Mouse (Mus musculus) large intestine, adult 2 months (tissue): ENCODE data around the gene Nfkbib. TPM values are rescaled to one million over a fixed set of nuclear protein-coding genes. Genes with fewer than 3 reads are reported as not detected.

Source experiments
- DNase-seq: peaks from one replicate; pipeline ENCODE4 v3.0.0-alpha.2; 2012; ENCODE audit warnings: low read depth, low spot score
- WGBS: fragments of 180-500 bp; shearing (Covaris S2); methylation state at CpG from one replicate; pipeline ENCODE4 v1.1.7; 2018; 5-methylcytosine and 5-hydroxymethylcytosine counted together
- polyA plus RNA-seq: library from polyadenylated mRNA; depleted of rRNA; stranded (reverse); fragments of >200 nt; gene quantifications from 2 replicates; pipeline ENCODE4 v1.2.3, GENCODE M21; 2012; rRNA removed

Nfkbib gene
- polyA plus RNA-seq, 1 experiment = 56.7 TPM

DNA sequence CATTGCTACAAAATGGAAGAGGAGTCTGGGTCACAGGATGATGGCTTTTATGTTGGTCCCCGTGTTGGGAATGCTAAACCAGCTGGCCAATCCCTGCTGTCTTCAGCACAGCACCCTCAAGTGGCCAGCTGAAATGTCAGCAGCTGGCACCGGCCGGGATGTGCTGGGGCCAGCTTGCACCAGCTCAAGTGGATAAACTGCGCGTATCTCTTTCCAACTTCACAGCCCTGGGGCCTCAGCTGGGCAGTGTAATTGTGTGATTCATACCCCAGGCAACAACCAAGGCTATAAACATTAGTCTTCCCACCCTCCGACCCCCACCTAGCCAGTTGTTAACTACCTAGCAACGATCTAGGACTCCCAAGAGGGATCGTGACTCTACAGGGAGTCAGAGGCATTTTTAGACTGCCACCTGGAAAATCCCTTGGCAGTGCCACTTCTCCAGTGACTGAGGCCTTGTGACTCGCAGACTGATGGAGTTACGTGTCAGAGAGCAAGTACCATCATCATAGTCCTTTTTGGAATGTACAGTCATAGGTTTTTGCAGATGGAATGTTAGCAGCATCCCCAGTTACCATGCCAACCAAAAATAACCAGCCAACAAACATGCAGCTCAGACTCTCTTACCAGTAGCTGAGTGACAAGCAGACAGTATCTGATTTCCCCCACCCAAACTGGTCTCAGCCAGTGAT lies 39.5 kb downstream of the Nfkbib start:
- DNase-seq = no peak
- 55% methylated on average over 10 of the region's 10 CpGs for whole genome bisulfite sequencing

DNA sequence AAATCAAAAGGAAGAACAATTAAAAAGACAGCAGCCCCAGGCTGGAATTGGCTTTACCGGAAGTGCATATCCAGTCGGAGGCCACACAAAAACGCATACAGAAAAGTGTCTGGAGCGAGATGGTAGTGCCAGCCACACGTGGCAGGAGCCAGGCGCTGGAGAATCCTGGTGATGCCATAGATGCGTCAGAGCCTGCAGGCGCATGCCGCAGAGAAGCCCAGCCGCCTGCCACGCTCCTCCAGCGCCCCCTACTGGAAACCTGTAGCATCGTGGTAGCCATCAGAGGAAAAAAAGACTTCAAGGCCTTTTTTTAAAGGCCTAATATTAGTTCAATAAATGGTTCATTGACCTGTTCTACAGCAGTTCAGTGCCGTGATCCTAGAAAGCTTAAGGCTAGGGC lies 40.7 kb downstream of the Nfkbib start:
- DNase-seq = peak; percentile 18
- WGBS = 11% methylated on average over 14 of the region's 14 CpGs

DNA sequence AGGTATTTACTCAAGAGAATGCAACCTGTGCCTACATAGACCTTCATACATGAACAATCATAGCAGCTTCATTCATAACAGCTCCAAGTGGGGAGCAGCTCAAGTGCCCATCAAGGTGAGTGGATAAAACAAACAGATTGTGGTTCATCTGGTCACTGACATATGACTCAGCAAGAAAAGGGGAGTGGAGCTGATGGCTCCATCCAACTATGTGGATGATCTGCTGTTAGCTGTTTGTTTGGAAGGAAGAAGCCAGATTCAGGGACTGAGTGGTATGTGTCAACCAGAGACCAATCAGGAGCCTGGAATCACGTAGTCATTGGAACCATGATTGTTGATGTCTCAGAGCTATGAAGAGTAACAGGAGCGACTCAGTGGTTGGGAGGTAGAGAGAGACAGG lies 42.7 kb downstream of the Nfkbib start:
- DNase-seq = no peak
- 85% methylated on average over 2 of the region's 2 CpGs for whole genome bisulfite sequencing

DNA sequence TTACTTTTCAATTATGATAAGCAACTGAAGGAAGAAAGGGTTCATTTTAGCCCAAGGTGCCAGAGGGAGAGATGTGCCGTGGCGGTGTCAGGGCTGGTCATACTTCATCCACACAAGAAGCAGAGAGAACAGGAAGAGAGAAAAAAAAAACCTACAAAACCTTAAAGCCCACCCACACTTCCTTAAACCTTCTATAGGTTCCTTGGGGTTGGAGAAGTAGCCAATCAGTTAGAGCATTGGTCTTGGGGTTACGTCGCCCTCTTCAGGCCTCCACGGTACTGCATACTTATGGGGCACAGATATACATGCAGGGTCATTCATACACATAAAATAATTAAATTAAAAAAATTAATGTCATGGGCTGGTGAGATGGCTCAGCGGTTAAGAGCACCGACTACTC lies 45.2 kb downstream of the Nfkbib start:
- WGBS = 96% methylated on average over 7 of the region's 7 CpGs
- DNase-seq = no peak

- no peak for DNase-seq
- 81% methylated on average over 3 of the region's 3 CpGs for WGBS
Observed at GRCm38 (mm10) chr7:28720753-28721537, 46.4 kb downstream of the Nfkbib start.

DNA sequence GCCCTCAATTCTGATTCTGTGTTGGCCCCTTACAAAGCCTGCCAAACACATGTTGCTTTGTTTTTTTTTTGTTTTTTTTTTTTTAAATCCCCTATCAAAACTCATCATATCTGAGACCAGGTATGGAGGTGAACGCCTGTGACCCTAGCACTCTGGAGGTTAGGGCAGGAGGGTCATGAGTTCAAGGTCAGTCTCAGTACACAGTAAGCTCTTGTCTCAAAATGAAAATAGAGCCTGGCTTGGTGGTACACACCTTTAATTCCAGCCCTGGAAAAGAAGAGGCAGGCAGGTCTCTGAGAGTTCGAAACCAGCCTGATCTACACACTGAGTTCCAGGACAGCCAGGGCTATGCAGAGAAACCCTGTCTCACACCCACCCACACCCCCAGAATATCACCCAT lies 47.7 kb downstream of the Nfkbib start:
- 75% methylated on average over 2 of the region's 2 CpGs for WGBS
- DNase-seq = no peak

- 56% methylated on average over 4 of the region's 4 CpGs for WGBS
- no peak for DNase-seq
Observed at GRCm38 (mm10) chr7:28719159-28719558, 48.2 kb downstream of the Nfkbib start.

GRCm38 (mm10) chr7:28717726-28718125 lies 49.6 kb downstream of the Nfkbib start:
- WGBS = 76% methylated on average over 10 of the region's 10 CpGs
- DNase-seq = no peak

DNA sequence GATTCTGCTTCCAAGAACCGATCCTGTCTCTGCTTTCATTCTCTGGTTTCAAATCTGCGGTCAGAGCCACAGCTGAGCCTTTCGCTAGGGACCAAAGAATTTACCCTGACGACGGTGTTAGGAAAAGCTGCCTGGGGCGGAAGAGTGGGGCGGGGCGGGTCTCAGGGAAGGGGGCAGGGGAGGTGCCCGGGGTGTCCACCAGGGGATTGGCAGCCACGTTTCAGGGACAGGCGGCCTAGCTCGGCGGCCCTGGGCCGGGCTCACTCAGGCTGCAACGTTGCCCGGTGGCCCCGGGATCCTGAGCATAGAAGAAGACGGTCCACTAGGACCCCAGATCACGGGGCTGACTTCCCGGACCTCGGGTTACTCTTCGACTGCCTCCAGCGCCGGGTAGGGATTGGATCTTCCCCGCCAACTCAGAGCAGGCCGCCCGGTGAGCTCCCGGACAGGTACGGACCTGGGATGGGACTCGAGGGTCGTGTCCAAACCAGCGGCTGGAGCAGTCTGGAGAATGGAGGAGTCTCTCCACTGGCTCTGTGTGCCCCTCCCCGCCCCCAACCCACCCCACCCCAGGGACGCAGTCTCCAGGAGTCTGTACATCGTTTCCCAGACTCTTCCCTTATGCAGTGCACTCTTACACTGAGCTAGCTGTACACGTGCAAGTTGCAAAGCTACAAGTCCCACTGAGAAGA lies 50.6 kb downstream of the Nfkbib start, which contains the start of gene Fbxo17:
TSS of gene Fbxo17 (plus strand) at position 215 of the 692 bp plus-strand sequence.
- WGBS = 2% methylated on average over 36 of the region's 36 CpGs

GRCm38 (mm10) chr7:28715598-28715997 lies 51.7 kb downstream of the Nfkbib start:
- DNase-seq = no peak
- 94% methylated on average over 2 of the region's 2 CpGs for WGBS

More for the DNA sequence above, 50.6 kb downstream of the Nfkbib start, which contains the start of gene Fbxo17:
- DNase-seq = no peak

GRCm38 (mm10) chr7:28714667-28715066 lies 52.6 kb downstream of the Nfkbib start:
- DNase-seq = no peak
- WGBS = 77% methylated on average over 5 of the region's 5 CpGs

- WGBS = 66% methylated on average over 3 of the region's 3 CpGs
- DNase-seq = no peak
Observed at GRCm38 (mm10) chr7:28710962-28711361, 56.4 kb downstream of the Nfkbib start.

DNA sequence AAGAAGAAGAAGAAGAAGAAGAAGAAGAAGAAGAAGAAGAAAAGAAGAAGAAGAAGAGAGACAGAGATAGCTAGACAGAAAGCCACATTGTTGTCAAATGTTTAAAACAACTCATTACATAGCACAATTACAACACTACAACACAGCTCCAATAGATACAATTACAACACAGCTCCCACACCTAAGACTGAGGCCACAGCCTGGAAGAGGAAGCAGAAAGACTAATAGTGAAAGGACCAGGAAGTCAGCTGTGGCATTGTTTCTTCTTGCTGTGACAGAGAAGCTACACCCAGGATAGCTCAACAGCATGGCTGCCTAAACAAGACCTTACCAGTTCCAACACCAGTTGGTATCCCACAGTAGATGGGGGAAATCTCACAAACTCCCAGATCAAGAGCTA lies 57.9 kb downstream of the Nfkbib start:
- no peak for DNase-seq

Other genes with a start within 250 kb of the Nfkbib start
- gene Ifnl3, start 244.7 kb downstream of the Nfkbib start, polyA plus RNA-seq = not detected in 2 replicates
- gene Sycn, start 226.6 kb downstream of the Nfkbib start, polyA plus RNA-seq = 3.1 and 4.3 TPM in 2 replicates
- gene Nccrp1, start 220.3 kb downstream of the Nfkbib start, polyA plus RNA-seq = 0.11 TPM in 2 replicates
- 45.3 and 61.6 TPM in 2 replicates for gene Samd4b, start 169.4 kb downstream of the Nfkbib start, polyA plus RNA-seq
- gene Pak4, start 169.3 kb downstream of the Nfkbib start, polyA plus RNA-seq = 52.1 and 72.9 TPM in 2 replicates
- not detected in 2 replicates for gene Acp7, start 136.2 kb downstream of the Nfkbib start, polyA plus RNA-seq
- gene Fbxo27, start 74.7 kb downstream of the Nfkbib start, polyA plus RNA-seq = 1.6 and 1.8 TPM in 2 replicates
- 0.89 TPM in 2 replicates for gene Fbxo17, start 50.7 kb downstream of the Nfkbib start, polyA plus RNA-seq
- gene Mrps12, start 25.7 kb downstream of the Nfkbib start, polyA plus RNA-seq = 67.1 and 70.6 TPM in 2 replicates
- 25.0 and 27.4 TPM in 2 replicates for gene Sars2, start 25.5 kb downstream of the Nfkbib start, polyA plus RNA-seq
- gene Ccer2, start 11.3 kb downstream of the Nfkbib start, polyA plus RNA-seq = not detected in 2 replicates
- 40.2 and 53.9 TPM in 2 replicates for gene Sirt2, start 777 bp downstream of the Nfkbib start, polyA plus RNA-seq
- gene Rinl, start 21.5 kb upstream of the Nfkbib start, polyA plus RNA-seq = 6.4 and 7.5 TPM in 2 replicates
- gene Hnrnpl, start 41.0 kb upstream of the Nfkbib start, polyA plus RNA-seq = 273 and 275 TPM in 2 replicates
- 244 and 306 TPM in 2 replicates for gene Ech1, start 57.7 kb upstream of the Nfkbib start, polyA plus RNA-seq
- gene Lgals4, start 66.3 kb upstream of the Nfkbib start, polyA plus RNA-seq = 4,043 and 4,779 TPM in 2 replicates
- 0.59 and 1.9 TPM in 2 replicates for gene Lgals7, start 96.3 kb upstream of the Nfkbib start, polyA plus RNA-seq
- 0.14 and 0.22 TPM in 2 replicates for gene Capn12, start 113.9 kb upstream of the Nfkbib start, polyA plus RNA-seq
- gene Actn4, start 194.8 kb upstream of the Nfkbib start, polyA plus RNA-seq = 542 and 776 TPM in 2 replicates
- 281 and 323 TPM in 2 replicates for gene Eif3k, start 214.4 kb upstream of the Nfkbib start, polyA plus RNA-seq
- gene Map4k1, start 214.5 kb upstream of the Nfkbib start, polyA plus RNA-seq = 21.4 and 27.4 TPM in 2 replicates